Mouse (Mus musculus) T-helper 2 cell (primary cell): ENCODE data around the gene Kcnip1.

ENCODE experiments used
- in situ Hi-C: fragments of 300-600 bp; cut with MboI, MseI; formaldehyde crosslinking; loops from one replicate; pipeline ENCODE4 v1.15.1; 2025; ENCODE audit warnings: high pct_unique_total_duplicates

Kcnip1 gene

GRCm38 (mm10) chr11:33586614-33587013 is 406.3 kb downstream of the Kcnip1 start:
- in situ Hi-C loops: no loop called here

GRCm38 (mm10) chr11:33579621-33580020 is 413.3 kb downstream of the Kcnip1 start:
- in situ Hi-C loops: no loop called here
